Mouse (Mus musculus) megakaryocyte progenitor cell, adult 5-6 weeks (primary cell): ENCODE measurements around the gene Olfr853. TPM values are rescaled to one million over a fixed set of nuclear protein-coding genes. Genes with fewer than 3 reads are reported as not detected.

Experiments
- ATAC-seq: replicated peaks from 2 replicates; pipeline ENCODE4 v1.8.0; 2016; ENCODE audit warnings: mild to moderate bottlenecking, moderate TSS enrichment, inconsistent platforms; ENCODE audit not compliant: poor library complexity
- total RNA-seq, 2 experiments: library from RNA; stranded (forward) in 1 of 2; stranded (reverse) in 1 of 2; fragments of 157-497, 149-512 nt in 1 of 2; fragments of 200-1000 nt in 1 of 2; gene quantifications; 2 replicates each; pipeline versions ENCODE4 v1.2.3 to v1.2.4; 2015 to 2017

The Olfr853 gene
- total RNA-seq (2015) (not detected in 2 replicates), total RNA-seq (2017) (not detected in 2 replicates)

DNA sequence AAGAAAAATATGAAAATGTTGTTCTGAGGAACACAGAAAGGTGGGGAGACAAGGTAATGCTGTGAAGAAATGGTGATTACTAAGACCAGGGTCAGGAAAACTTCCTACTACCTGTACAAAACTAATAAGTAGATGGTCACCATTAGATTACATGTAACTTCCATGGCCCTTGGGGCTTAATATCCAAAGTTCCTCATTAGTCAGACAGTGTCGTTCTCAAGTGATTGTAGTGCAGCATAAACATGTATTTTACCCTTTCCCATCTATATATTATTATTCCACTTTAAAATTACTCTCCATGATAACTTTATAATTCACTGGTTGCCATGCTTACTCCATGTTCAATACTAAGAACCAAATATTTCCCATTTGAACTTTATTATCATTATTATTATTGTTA is at the start of gene Olfr853:
Gene Olfr853 (minus strand): TSS at position 101 of the 400 bp plus-strand sequence.
- ATAC-seq: no peak

DNA sequence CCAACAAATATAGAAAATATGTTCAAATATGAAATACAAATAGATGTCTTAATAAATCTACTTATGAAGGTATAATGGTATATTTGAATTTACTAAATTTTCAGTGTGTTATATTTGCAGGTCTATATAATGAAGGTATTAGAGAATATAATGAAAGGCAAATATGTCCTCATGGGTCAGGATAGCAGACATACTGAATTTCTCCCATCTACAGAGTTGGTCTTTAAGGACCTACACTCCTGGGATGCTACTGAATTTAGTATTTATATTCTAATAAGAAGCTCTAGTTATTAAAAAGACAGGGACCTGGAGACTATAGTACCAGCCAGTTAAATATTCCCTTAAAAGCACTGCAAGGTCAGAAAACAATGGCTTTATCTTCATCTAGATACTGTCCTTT is 41.4 kb upstream of the Olfr853 start, which contains the start of gene Olfr855:
Gene Olfr855 (plus strand): TSS at position 301 of the 400 bp plus-strand sequence.
- no peak for ATAC-seq

GRCm38 (mm10) chr9:19567282-19567681 is 26.4 kb upstream of the Olfr853 start, which contains the start of gene Olfr854:
Olfr854 (minus strand) TSS chr9:19567382.
- ATAC-seq: no peak

- no peak for ATAC-seq
These were observed 47.9 kb downstream of the Olfr853 start, which contains the start of gene Olfr851 for GRCm38 (mm10) chr9:19492995-19493394. Olfr851 (plus strand) TSS chr9:19493295.

Other genes with a start within 250 kb of the Olfr853 start
- not detected in 2 replicates for gene Olfr844, start 224.7 kb downstream of the Olfr853 start, total RNA-seq (2015)
- not detected in 2 replicates for gene Olfr844, start 224.7 kb downstream of the Olfr853 start, total RNA-seq (2017)
- gene Olfr845, start 204.6 kb downstream of the Olfr853 start, total RNA-seq (2015): not detected in 2 replicates
- gene Olfr845, start 204.6 kb downstream of the Olfr853 start, total RNA-seq (2017): not detected in 2 replicates
- gene Olfr846, start 177.1 kb downstream of the Olfr853 start, total RNA-seq (2015): not detected in 2 replicates
- not detected in 2 replicates for gene Olfr846, start 177.1 kb downstream of the Olfr853 start, total RNA-seq (2017)
- gene Olfr847, start 162.4 kb downstream of the Olfr853 start, total RNA-seq (2015): not detected in 2 replicates
- gene Olfr847, start 162.4 kb downstream of the Olfr853 start, total RNA-seq (2017): not detected in 2 replicates
- not detected in 2 replicates for gene Olfr849, start 100.8 kb downstream of the Olfr853 start, total RNA-seq (2015)
- not detected in 2 replicates for gene Olfr849, start 100.8 kb downstream of the Olfr853 start, total RNA-seq (2017)
- not detected in 2 replicates for gene Olfr850, start 62.8 kb downstream of the Olfr853 start, total RNA-seq (2015)
- not detected in 2 replicates for gene Olfr850, start 62.8 kb downstream of the Olfr853 start, total RNA-seq (2017)
- gene Olfr851, start 47.8 kb downstream of the Olfr853 start, total RNA-seq (2015): not detected in 2 replicates
- gene Olfr851, start 47.8 kb downstream of the Olfr853 start, total RNA-seq (2017): not detected in 2 replicates
- gene Olfr854, start 26.3 kb upstream of the Olfr853 start, total RNA-seq (2015): not detected in 2 replicates
- not detected in 2 replicates for gene Olfr854, start 26.3 kb upstream of the Olfr853 start, total RNA-seq (2017)
- gene Olfr855, start 41.5 kb upstream of the Olfr853 start, total RNA-seq (2015): not detected in 2 replicates
- gene Olfr855, start 41.5 kb upstream of the Olfr853 start, total RNA-seq (2017): not detected in 2 replicates
- 13.5 and 17.7 TPM in 2 replicates for gene Zfp317, start 81.0 kb upstream of the Olfr853 start, total RNA-seq (2015)
- 19.2 and 20.8 TPM in 2 replicates for gene Zfp317, start 81.0 kb upstream of the Olfr853 start, total RNA-seq (2017)
- gene Olfr857, start 168.4 kb upstream of the Olfr853 start, total RNA-seq (2015): not detected in 2 replicates
- gene Olfr857, start 168.4 kb upstream of the Olfr853 start, total RNA-seq (2017): not detected in 2 replicates
- not detected in 2 replicates for gene Olfr58, start 239.2 kb upstream of the Olfr853 start, total RNA-seq (2015)
- not detected in 2 replicates for gene Olfr58, start 239.2 kb upstream of the Olfr853 start, total RNA-seq (2017)